Mouse (Mus musculus) midbrain, postnatal 0 days (tissue): ENCODE measurements around the gene Homez. TPM values are rescaled to one million over a fixed set of nuclear protein-coding genes. Genes with fewer than 3 reads are reported as not detected.
A peak's percentile ranks its signal among the peaks of the same experiment; 100 is the strongest.

Source experiments
- ATAC-seq: fragments of 200-750 bp; cut with Nextera tagmentation; 2 replicates; pipeline ENCODE4 v1.8.0; 2017; ENCODE audit warnings: moderate number of reproducible peaks, mild to moderate bottlenecking, moderate TSS enrichment, moderate library complexity; ENCODE audit not compliant: low FRiP score
- DNase-seq: peaks from one replicate; pipeline ENCODE4 v3.0.0-alpha.2; 2015; ENCODE audit warnings: low spot score
- H3K27ac ChIP-seq: fragments of 300-500 bp; sonication (generic); 2 replicates; pipeline ENCODE4 v1.5.1; 2014; ENCODE audit warnings: low read depth, mild to moderate bottlenecking, low read length, mixed read lengths
- H3K27me3 ChIP-seq: fragments of 300-500 bp; sonication (generic); 2 replicates; pipeline ENCODE4 v1.6.1; 2014; ENCODE audit warnings: low read length, control low read depth, mixed read lengths; ENCODE audit not compliant: insufficient read depth
- H3K36me3 ChIP-seq: fragments of 300-500 bp; sonication (generic); 2 replicates; pipeline ENCODE4 v1.6.1; 2014; ENCODE audit warnings: low read length, control low read depth, mixed read lengths; ENCODE audit not compliant: insufficient read depth
- H3K4me1 ChIP-seq: fragments of 300-500 bp; sonication (generic); 2 replicates; pipeline ENCODE4 v1.6.1; 2014; ENCODE audit warnings: mild to moderate bottlenecking, control low read depth, antibody characterized with exemption, low read length, mixed read lengths; ENCODE audit not compliant: insufficient read depth
- H3K4me2 ChIP-seq: fragments of 300-500 bp; sonication (generic); 2 replicates; pipeline ENCODE4 v1.6.1; 2014; ENCODE audit warnings: low read depth, mild to moderate bottlenecking, low read length, mixed read lengths; ENCODE audit not compliant: poor library complexity, severe bottlenecking
- H3K4me3 ChIP-seq: fragments of 300-500 bp; sonication (generic); 2 replicates; pipeline ENCODE4 v1.5.1; 2014; ENCODE audit warnings: low read depth, mild to moderate bottlenecking, low read length, moderate library complexity
- H3K9ac ChIP-seq: fragments of 300-500 bp; sonication (generic); replicated peaks from 2 replicates; pipeline ENCODE4 v1.6.1; 2014; ENCODE audit warnings: mild to moderate bottlenecking, low read length, moderate library complexity, mixed read lengths; ENCODE audit not compliant: poor library complexity, severe bottlenecking
- H3K9me3 ChIP-seq: fragments of 300-500 bp; sonication (generic); 2 replicates; pipeline ENCODE4 v1.6.1; 2016; ENCODE audit warnings: low read length, control low read depth
- CTCF ChIP-seq: IDR thresholded peaks from 2 replicates; pipeline ENCODE4 v1.5.1; 2016; ENCODE audit warnings: antibody characterized with exemption, mild to moderate bottlenecking
- WGBS: fragments of 180-500 bp; shearing (Covaris S2); extraction: QIAGEN DNeasy Blood & Tissue Kit; methylation state at CpG from one replicate; pipeline ENCODE4 v1.1.7; 2014; 5-methylcytosine and 5-hydroxymethylcytosine counted together
- polyA plus RNA-seq: library from polyadenylated mRNA; unstranded; fragments of >200 nt; fragmentation: Nextera tagmentation; extraction: Ambion mirVana; gene quantifications from 2 replicates; pipeline ENCODE4 v1.2.1, GENCODE M21; 2015
- total RNA-seq: library from RNA; depleted of rRNA; stranded (reverse); fragments of >200 nt; gene quantifications from 2 replicates; pipeline ENCODE4 v1.2.3, GENCODE M21; 2014

The Homez gene
- total and polyA plus RNA-seq, 2 experiments from 2014 or later = 8.0 to 9.4 TPM

GRCm38 (mm10) chr14:54908682-54909081 lies 37.9 kb upstream of the Homez start:
- Histone ChIP-seq H3K4me2 (no peak overlapping the region), H3K27ac (no peak overlapping the region), H3K36me3 (peaks cover 43% of the 10 kb centered on the region), H3K9ac (0 out of 2 replicates have a peak overlapping the region, but pooled peaks have one; percentile 13), H3K4me1 (0 out of 2 replicates have a peak, but pooled peaks cover 3% of the 10 kb centered on the region), H3K4me3 (no peak overlapping the region), H3K27me3 (no peaks in the 10 kb centered on the region), H3K9me3 (no peaks in the 10 kb centered on the region)
- DNase-seq (no peak), ATAC-seq (no peak)
- no peak for TF ChIP-seq CTCF
- 87% methylated on average over 7 of the region's 7 CpGs for WGBS

GRCm38 (mm10) chr14:54903641-54904040 lies 32.9 kb upstream of the Homez start:
- ATAC-seq (no peak), DNase-seq (no peak)
- Histone ChIP-seq H3K4me3 (no peak overlapping the region), H3K9ac (no peak overlapping the region), H3K27ac (no peak overlapping the region), H3K4me2 (no peak overlapping the region), H3K9me3 (no peaks in the 10 kb centered on the region), H3K36me3 (peaks cover 31% of the 10 kb centered on the region), H3K4me1 (no peaks in the 10 kb centered on the region), H3K27me3 (no peaks in the 10 kb centered on the region)
- TF ChIP-seq CTCF = no peak
- 94% methylated on average over 4 of the region's 4 CpGs for WGBS

- Histone ChIP-seq H3K4me1 (no peaks in the 10 kb centered on the region), H3K4me2 (no peak overlapping the region), H3K4me3 (no peak overlapping the region), H3K36me3 (peaks cover 24% of the 10 kb centered on the region), H3K9me3 (no peaks in the 10 kb centered on the region), H3K27ac (0 out of 2 replicates have a peak overlapping the region, but pooled peaks have one; percentile 0), H3K9ac (no peak overlapping the region), H3K27me3 (no peaks in the 10 kb centered on the region)
- peak; percentile 88 for TF ChIP-seq CTCF
- peak; percentile 68 for ATAC-seq
- WGBS = 1% methylated on average over 3 of the region's 3 CpGs
- DNase-seq = peak; percentile 94
Observed at GRCm38 (mm10) chr14:54900383-54900782, 29.6 kb upstream of the Homez start.

- Histone ChIP-seq H3K4me2 (no peak overlapping the region), H3K9me3 (no peaks in the 10 kb centered on the region), H3K9ac (no peak overlapping the region), H3K4me3 (no peak overlapping the region), H3K4me1 (no peaks in the 10 kb centered on the region), H3K27me3 (no peaks in the 10 kb centered on the region), H3K36me3 (peaks cover 15% of the 10 kb centered on the region), H3K27ac (no peak overlapping the region)
- DNase-seq (no peak), ATAC-seq (no peak)
- no peak for TF ChIP-seq CTCF
- WGBS = 64% methylated on average over 2 of the region's 2 CpGs
Observed at GRCm38 (mm10) chr14:54897445-54897844, 26.7 kb upstream of the Homez start.

- Histone ChIP-seq H3K4me3 (peak overlapping the region; percentile 73), H3K27me3 (no peaks in the 10 kb centered on the region), H3K4me2 (peak overlapping the region; percentile 52), H3K27ac (peak overlapping the region; percentile 97), H3K4me1 (no peaks in the 10 kb centered on the region), H3K9ac (peak overlapping the region; percentile 98), H3K9me3 (no peaks in the 10 kb centered on the region), H3K36me3 (peaks cover 15% of the 10 kb centered on the region)
- under 1% methylated on average over 52 of the region's 54 CpGs for WGBS
- DNase-seq (peak; percentile 48), ATAC-seq (peak; percentile 52)
- TF ChIP-seq CTCF = no peak
Observed at GRCm38 (mm10) chr14:54894296-54895151, 23.8 kb upstream of the Homez start.

- H3K9me3 ChIP-seq = no peaks in the 10 kb centered on the region
- peak; percentile 100 for DNase-seq
- peak overlapping the region; percentile 73 for H3K4me3 ChIP-seq
- TF ChIP-seq CTCF = 0 out of 2 replicates have a peak, but pooled peaks have one; percentile 2
- peaks cover 15% of the 10 kb centered on the region for H3K36me3 ChIP-seq
- under 1% methylated on average over 36 of the region's 38 CpGs for WGBS
- no peaks in the 10 kb centered on the region for H3K4me1 ChIP-seq
- H3K9ac ChIP-seq = peak overlapping the region; percentile 98
- H3K27me3 ChIP-seq = no peaks in the 10 kb centered on the region
- peak overlapping the region; percentile 52 for H3K4me2 ChIP-seq
- peak overlapping the region; percentile 97 for H3K27ac ChIP-seq
- ATAC-seq = peak; percentile 99
Observed at GRCm38 (mm10) chr14:54893651-54894181, 23.0 kb upstream of the Homez start.
